ENCODE assay signal across 9 mouse cellular contexts in the genomic region with DNA sequence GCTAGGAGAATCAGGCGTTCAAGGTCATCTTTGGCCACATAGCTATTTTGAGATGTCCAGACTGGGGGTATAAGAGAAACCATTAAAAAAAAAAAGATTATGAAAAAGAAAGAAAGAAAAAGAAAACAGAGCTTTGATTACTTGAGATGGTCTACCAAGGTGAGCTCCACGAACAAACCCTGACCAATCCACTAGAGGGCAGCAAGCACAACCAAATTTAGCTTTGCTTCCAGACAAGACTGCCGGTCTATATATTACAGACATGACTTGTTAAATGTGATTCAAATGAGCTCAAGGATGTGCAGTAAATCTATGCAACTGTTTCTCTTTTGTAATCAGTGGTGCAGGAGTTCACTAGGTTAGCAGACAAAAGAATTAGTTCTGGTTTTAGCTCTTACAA. TPM values are rescaled to one million over a fixed set of nuclear protein-coding genes. Genes with fewer than 3 reads are reported as not detected.
A peak's percentile ranks its signal among the peaks of the same experiment; 100 is the strongest.
DNase-seq lines count a peak whose midpoint lies in the region; ATAC-seq and TF ChIP-seq lines count a peak whose summit lies in the region.
"Had no signal": no experiment of that assay in that cellular context is flagged by ENCODE, and none has a peak within 500 bp of the region (broad histone marks: within the 10 kb centered on the region; RNA-seq: fewer than 3 reads in every experiment).

No protein-coding gene starts in this region.

- no peaks in the 10 kb centered on the region for H3K36me3 ChIP-seq in liver, adult 2 months (ENCODE audit: control insufficient read depth, insufficient read depth, low read length)
- no peaks in the 10 kb centered on the region for H3K36me3 ChIP-seq in liver, embryonic 12.5 days
- H3K36me3 ChIP-seq in limb, embryonic 11.5 days (ENCODE audit: control insufficient read depth, insufficient read depth, low read length) = no peaks in the 10 kb centered on the region
- H3K36me3 ChIP-seq: lung, embryonic 15.5 days had no signal

- ATAC-seq in liver, embryonic 12.5 days = no peak
- ATAC-seq in limb, embryonic 11.5 days (ENCODE audit: insufficient number of reproducible peaks, low FRiP score, low TSS enrichment, low read depth) = no peak

- 14% methylated on average over 3 of the region's 3 CpGs for WGBS in liver, adult 2 months
- WGBS in liver, embryonic 12.5 days (ENCODE audit: insufficient replicate concordance) = under 1% methylated on average over 3 of the region's 3 CpGs
- 8% methylated on average over 3 of the region's 3 CpGs for WGBS in limb, embryonic 11.5 days

- no peak overlapping the region for H3K4me2 ChIP-seq in liver, embryonic 12.5 days
- no peak overlapping the region for H3K4me2 ChIP-seq in limb, embryonic 11.5 days (ENCODE audit: low read depth, severe bottlenecking)
- H3K4me2 ChIP-seq: lung, embryonic 15.5 days had no signal

- peak; percentile 44 to 87 for DNase-seq in adrenal gland, adult (ENCODE audit: inconsistent age in 2 of 2, low spot score in 1 of 2)
- no peak for DNase-seq in adrenal gland, adult 8-10 months
- peak; percentile 62 for DNase-seq in liver, adult 2 months (ENCODE audit: extremely low read depth, low read depth, low spot score)
- peak; percentile 80 for DNase-seq in adrenal gland, postnatal 10 days
- DNase-seq in limb, embryonic 11.5 days (ENCODE audit: low spot score) = peak; percentile 77
- peak; percentile 71 to 76 for DNase-seq in right cerebral cortex, postnatal 10 days (ENCODE audit: low spot score in 2 of 2)

- TF ChIP-seq POLR2A in liver, adult 2 months (IDR thresholded peaks at IDR 0.05; ENCODE audit: extremely low read depth, insufficient read depth, low read length) = no peak
- no peak for TF ChIP-seq POLR2A in embryonic fibroblast, embryonic 13.5 days (IDR thresholded peaks at IDR 0.05; ENCODE audit: low read depth, low read length)

- peak; percentile 64 for TF ChIP-seq CTCF in liver, adult 2 months (IDR thresholded peaks at IDR 0.05; ENCODE audit: low read depth, low read length)
- 0 out of 2 replicates have a peak, but pooled peaks have one; percentile 17 for TF ChIP-seq CTCF in embryonic fibroblast, embryonic 13.5 days (IDR thresholded peaks at IDR 0.05; ENCODE audit: borderline replicate concordance, insufficient read depth, low read length)

- H3K9me3 ChIP-seq in liver, embryonic 12.5 days (replicated peaks) = no peaks in the 10 kb centered on the region
- no peaks in the 10 kb centered on the region for H3K9me3 ChIP-seq in limb, embryonic 11.5 days (ENCODE audit: control insufficient read depth, low read length)
- H3K9me3 ChIP-seq: lung, embryonic 15.5 days had no signal

- H3K79me2 ChIP-seq in liver, adult 2 months (ENCODE audit: control insufficient read depth, insufficient read depth, low read length) = no peaks in the 10 kb centered on the region

- no peak overlapping the region for H3K4me3 ChIP-seq in liver, adult 2 months (ENCODE audit: insufficient read depth, low read depth, low read length)
- no peak overlapping the region for H3K4me3 ChIP-seq in liver, embryonic 12.5 days
- H3K4me3 ChIP-seq in embryonic fibroblast, embryonic 13.5 days (ENCODE audit: insufficient read depth, low read length) = no peak overlapping the region
- no peak overlapping the region for H3K4me3 ChIP-seq in limb, embryonic 11.5 days (ENCODE audit: low read depth, low read length)
- H3K4me3 ChIP-seq: lung, embryonic 15.5 days had no signal

- H3K4me1 ChIP-seq in liver, adult 2 months (ENCODE audit: control insufficient read depth, insufficient read depth, low read length) = peaks cover 14% of the 10 kb centered on the region
- H3K4me1 ChIP-seq in liver, embryonic 12.5 days = peaks cover 30% of the 10 kb centered on the region
- no peaks in the 10 kb centered on the region; the same call in 1 of the 2 replicates for H3K4me1 ChIP-seq in embryonic fibroblast, embryonic 13.5 days (ENCODE audit: control insufficient read depth, insufficient read depth, low read length)
- peaks cover 9% of the 10 kb centered on the region; the same call in 1 of the 2 replicates for H3K4me1 ChIP-seq in limb, embryonic 11.5 days (ENCODE audit: control insufficient read depth, insufficient read depth, low read length)

- H3K27ac ChIP-seq in liver, adult 2 months (replicated peaks; ENCODE audit: insufficient read depth, low read depth, low read length) = no peak overlapping the region
- H3K27ac ChIP-seq in liver, embryonic 12.5 days = no peak overlapping the region
- H3K27ac ChIP-seq in embryonic fibroblast, embryonic 13.5 days (ENCODE audit: insufficient read depth, low read length) = no peak overlapping the region
- H3K27ac ChIP-seq in limb, embryonic 11.5 days (replicated peaks; ENCODE audit: low read depth, low read length) = no peak overlapping the region
- H3K27ac ChIP-seq: lung, embryonic 15.5 days had no signal

- H3K27me3 ChIP-seq in liver, adult 2 months (ENCODE audit: control insufficient read depth, insufficient read depth, low read length) = peaks cover 20% of the 10 kb centered on the region
- peaks cover 50% of the 10 kb centered on the region for H3K27me3 ChIP-seq in liver, embryonic 12.5 days (replicated peaks)
- peaks cover 24% of the 10 kb centered on the region for H3K27me3 ChIP-seq in limb, embryonic 11.5 days (ENCODE audit: control insufficient read depth, insufficient read depth, low read length)

- H3K9ac ChIP-seq in liver, adult 2 months (ENCODE audit: low read depth, low read length) = no peak overlapping the region
- no peak overlapping the region for H3K9ac ChIP-seq in liver, embryonic 12.5 days
- no peak overlapping the region for H3K9ac ChIP-seq in limb, embryonic 11.5 days (ENCODE audit: low read length)
- H3K9ac ChIP-seq: lung, embryonic 15.5 days had no signal

RNA-seq across cellular contexts. Expression of gene C2cd4a, which starts 3.9 kb away (rescaled TPM):
- under 1 TPM in 1 of 4 experiments, not detected in 3; 0.80 TPM for total RNA-seq in adrenal gland, adult 8-10 months (2022)
- not detected in 2 replicates for total RNA-seq in liver, adult 2 months (2014; rRNA removed)
- polyA plus RNA-seq in liver, adult 2 months (2012; rRNA removed) = 0.07 TPM in 1 of 2 replicates, not detected in the other
- polyA plus RNA-seq in liver, embryonic 12.5 days (2016; fragmentation: Nextera tagmentation; extraction: Ambion mirVana) = 6.4 and 6.5 TPM in 2 replicates
- under 1 TPM in 1 of 2 experiments, not detected in 1; 0.21 TPM for total RNA-seq in adrenal gland, postnatal 10 days (2021)
- polyA plus RNA-seq in embryonic fibroblast, embryonic 13.5 days (2011; ENCODE audit: insufficient read length, low read depth, missing spikeins) = not detected in 2 replicates
- 0.11 and 0.23 TPM in 2 replicates for polyA plus RNA-seq in limb, embryonic 11.5 days (2014; fragmentation: Nextera tagmentation; extraction: Ambion mirVana)

RNA-seq across cellular contexts. Expression of gene Vps13c, which starts 12.0 kb away (rescaled TPM):
- total RNA-seq in adrenal gland, adult 8-10 months (2022) = 10 to 100 TPM; 57.4 to 61.2 (median 59.2) TPM
- total RNA-seq in liver, adult 2 months (2014; rRNA removed) = 29.7 and 34.6 TPM in 2 replicates
- 4.8 and 4.9 TPM in 2 replicates for polyA plus RNA-seq in liver, adult 2 months (2012; rRNA removed)
- polyA plus RNA-seq in liver, embryonic 12.5 days (2016; fragmentation: Nextera tagmentation; extraction: Ambion mirVana) = 9.7 and 11.7 TPM in 2 replicates
- total RNA-seq in adrenal gland, postnatal 10 days (2021) = 10 to 100 TPM; 32.2 to 49.3 TPM
- 23.4 and 27.3 TPM in 2 replicates for polyA plus RNA-seq in embryonic fibroblast, embryonic 13.5 days (2011; ENCODE audit: insufficient read length, low read depth, missing spikeins)
- polyA plus RNA-seq in limb, embryonic 11.5 days (2014; fragmentation: Nextera tagmentation; extraction: Ambion mirVana) = 3.1 and 4.6 TPM in 2 replicates
